Mouse (Mus musculus): Measurements from ENCODE around the gene Mnat1.

The Mnat1 gene

GRCm38 (mm10) chr12:73317706-73318686 lies 194.5 kb downstream of the Mnat1 start:
- in situ Hi-C loops (cut with MboI) = no loop called here
